Mouse (Mus musculus): ENCODE measurements at regions not wholly inside any gene's neighbourhood (a gene's known extent, or its start where the extent isn't known, plus 50 kb on each side); places are given as distances from the start of the nearest gene placed in this dataset.

- TF ChIP-seq POLR2A (IDR thresholded peaks at IDR 0.05; ENCODE audit: low read depth, low read length) (no peak), CTCF (conservative IDR thresholded peaks at IDR 0.05; ENCODE audit: insufficient read depth, insufficient read length, low read depth, low read length) (no peak)
Observed at GRCm38 (mm10) chr16:89633917-89634601, 63.1 kb upstream of the Krtap11-1 start.
